Mouse (Mus musculus) midbrain, embryonic 12.5 days (tissue): Measurements from ENCODE around the gene Sprr2k. TPM values are rescaled to one million over a fixed set of nuclear protein-coding genes. Genes with fewer than 3 reads are reported as not detected.
"Not testable (repeated sequence)": the region's sequence is repeated elsewhere in the genome, so short reads cannot be mapped to it uniquely, and the experiment has no call there.

Experiments
- ATAC-seq: fragments of 200-750 bp; cut with Nextera tagmentation; 2 replicates; pipeline ENCODE4 v1.8.0; 2017; ENCODE audit warnings: low read depth, moderate TSS enrichment, moderate library complexity; ENCODE audit not compliant: low FRiP score
- H3K27ac ChIP-seq: fragments of 300-500 bp; sonication (generic); replicated peaks from 2 replicates; pipeline ENCODE4 v1.5.1; 2016; ENCODE audit warnings: mild to moderate bottlenecking
- H3K27me3 ChIP-seq: fragments of 300-500 bp; sonication (generic); 2 replicates; pipeline ENCODE4 v1.6.1; 2016; ENCODE audit warnings: mild to moderate bottlenecking
- H3K36me3 ChIP-seq: fragments of 300-500 bp; sonication (generic); 2 replicates; pipeline ENCODE4 v1.6.1; 2016
- H3K4me1 ChIP-seq: fragments of 300-500 bp; sonication (generic); 2 replicates; pipeline ENCODE4 v1.6.1; 2016
- H3K4me2 ChIP-seq: fragments of 300-500 bp; sonication (generic); replicated peaks from 2 replicates; pipeline ENCODE4 v1.6.1; 2016; ENCODE audit warnings: mild to moderate bottlenecking, moderate library complexity
- H3K4me3 ChIP-seq: fragments of 300-500 bp; sonication (generic); 2 replicates; pipeline ENCODE4 v1.5.1; 2016; ENCODE audit warnings: mild to moderate bottlenecking
- H3K9ac ChIP-seq: fragments of 300-500 bp; sonication (generic); replicated peaks from 2 replicates; pipeline ENCODE4 v1.6.1; 2016; ENCODE audit warnings: mild to moderate bottlenecking, moderate library complexity
- H3K9me3 ChIP-seq: fragments of 300-500 bp; sonication (generic); 2 replicates; pipeline ENCODE4 v1.6.1; 2016; ENCODE audit warnings: mild to moderate bottlenecking
- polyA plus RNA-seq: library from polyadenylated mRNA; unstranded; fragments of >200 nt; fragmentation: Nextera tagmentation; extraction: Ambion mirVana; gene quantifications from 2 replicates; pipeline ENCODE4 v1.2.1, GENCODE M21; 2016

The Sprr2k gene
- polyA plus RNA-seq, 1 experiment from 2014 or later = not detected

DNA sequence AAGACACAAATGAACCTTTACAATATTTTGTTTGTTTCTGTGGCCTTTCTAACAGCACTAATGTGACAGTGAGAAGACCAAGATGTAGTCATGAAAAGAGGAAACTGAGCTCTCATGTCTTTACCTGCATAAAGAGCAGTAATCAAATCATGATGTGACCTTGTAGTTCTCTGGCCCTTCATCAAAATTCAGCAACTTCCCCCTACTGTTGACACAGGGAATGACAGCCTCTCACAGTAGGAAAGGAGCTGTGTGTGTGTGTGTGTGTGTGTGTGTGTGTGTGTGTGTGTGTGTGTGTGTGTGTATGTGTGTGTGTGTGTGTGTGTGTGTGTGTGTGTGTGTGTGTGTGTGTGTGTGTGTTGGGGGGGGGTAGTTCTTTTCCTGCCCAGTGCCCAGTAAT is 48.9 kb downstream of the Sprr2k start:
- H3K9me3 ChIP-seq, ATAC-seq, H3K4me3 ChIP-seq, H3K9ac ChIP-seq, H3K27me3 ChIP-seq, H3K4me1 ChIP-seq, H3K4me2 ChIP-seq, H3K36me3 ChIP-seq, H3K27ac ChIP-seq: not testable (repeated sequence)

Other genes starting within 250 kb of the Sprr2k start
- gene Sprr2a1, start 216.8 kb upstream of the Sprr2k start, polyA plus RNA-seq = not detected in 2 replicates
- gene Sprr2a2, start 216.7 kb upstream of the Sprr2k start, polyA plus RNA-seq = not detected in 2 replicates
- not detected in 2 replicates for gene Sprr2a3, start 147.2 kb upstream of the Sprr2k start, polyA plus RNA-seq
- not detected in 2 replicates for gene Sprr2b, start 116.0 kb upstream of the Sprr2k start, polyA plus RNA-seq
- gene Sprr2d, start 93.4 kb upstream of the Sprr2k start, polyA plus RNA-seq = not detected in 2 replicates
- gene Sprr2e, start 80.4 kb upstream of the Sprr2k start, polyA plus RNA-seq = not detected in 2 replicates
- gene Sprr2f, start 67.4 kb upstream of the Sprr2k start, polyA plus RNA-seq = not detected in 2 replicates
- not detected in 2 replicates for gene Sprr2h, start 46.9 kb upstream of the Sprr2k start, polyA plus RNA-seq
- not detected in 2 replicates for gene Sprr2i, start 24.6 kb upstream of the Sprr2k start, polyA plus RNA-seq
- not detected in 2 replicates for gene Sprr2j-ps, start 14.5 kb upstream of the Sprr2k start, polyA plus RNA-seq
- 6.6 and 9.2 TPM in 2 replicates for gene Gm9774, start 3.2 kb upstream of the Sprr2k start, polyA plus RNA-seq
- not detected in 2 replicates for gene Sprr1b, start 6.2 kb downstream of the Sprr2k start, polyA plus RNA-seq
- not detected in 2 replicates for gene Sprr3, start 26.1 kb downstream of the Sprr2k start, polyA plus RNA-seq
- not detected in 2 replicates for gene Sprr1a, start 53.3 kb downstream of the Sprr2k start, polyA plus RNA-seq
- not detected in 2 replicates for gene Sprr4, start 67.9 kb downstream of the Sprr2k start, polyA plus RNA-seq
- not detected in 2 replicates for gene 2310046K23Rik, start 101.9 kb downstream of the Sprr2k start, polyA plus RNA-seq
- gene Ivl, start 141.2 kb downstream of the Sprr2k start, polyA plus RNA-seq = not detected in 2 replicates
- not detected in 2 replicates for gene Smcp, start 156.4 kb downstream of the Sprr2k start, polyA plus RNA-seq
- gene 2210017I01Rik, start 174.9 kb downstream of the Sprr2k start, polyA plus RNA-seq = not detected in 2 replicates
- not detected in 2 replicates for gene Lce6a, start 189.1 kb downstream of the Sprr2k start, polyA plus RNA-seq
- not detected in 2 replicates for gene Lce1a1, start 215.7 kb downstream of the Sprr2k start, polyA plus RNA-seq
- gene Lce1b, start 224.3 kb downstream of the Sprr2k start, polyA plus RNA-seq = not detected in 2 replicates
- gene Lce1a2, start 237.7 kb downstream of the Sprr2k start, polyA plus RNA-seq = not detected in 2 replicates
- gene Lce1c, start 246.7 kb downstream of the Sprr2k start, polyA plus RNA-seq = not detected in 2 replicates